Mouse (Mus musculus) embryonic facial prominence, embryonic 11.5 days (tissue): ENCODE measurements around the gene Cacna1c. TPM values are rescaled to one million over a fixed set of nuclear protein-coding genes. Genes with fewer than 3 reads are reported as not detected.

Source experiments
- ATAC-seq: fragments of 200-750 bp; cut with Nextera tagmentation; replicated peaks from 2 replicates; pipeline ENCODE4 v1.8.0; 2017; ENCODE audit warnings: low read depth; ENCODE audit not compliant: insufficient number of reproducible peaks, low FRiP score, low TSS enrichment
- DNase-seq: peaks from one replicate; pipeline ENCODE4 v3.0.0-alpha.2; 2015; ENCODE audit warnings: low spot score
- H3K27ac ChIP-seq: fragments of 300-500 bp; sonication (generic); replicated peaks from 2 replicates; pipeline ENCODE4 v1.5.1; 2014; ENCODE audit warnings: mild to moderate bottlenecking, low read depth, low read length, control low read depth
- H3K27me3 ChIP-seq: fragments of 300-500 bp; sonication (generic); 2 replicates; pipeline ENCODE4 v1.6.1; 2014; ENCODE audit warnings: mild to moderate bottlenecking, low read length, moderate library complexity, mixed read lengths; ENCODE audit not compliant: control insufficient read depth, insufficient read depth
- H3K36me3 ChIP-seq: fragments of 300-500 bp; sonication (generic); replicated peaks from 2 replicates; pipeline ENCODE4 v1.6.1; 2014; ENCODE audit warnings: low read depth, mild to moderate bottlenecking, low read length, moderate library complexity, mixed read lengths; ENCODE audit not compliant: control insufficient read depth, insufficient read depth
- H3K4me1 ChIP-seq: fragments of 300-500 bp; sonication (generic); 2 replicates; pipeline ENCODE4 v1.6.1; 2014; ENCODE audit warnings: low read length, mixed read lengths; ENCODE audit not compliant: control insufficient read depth, insufficient read depth
- H3K4me2 ChIP-seq: fragments of 300-500 bp; sonication (generic); 2 replicates; pipeline ENCODE4 v1.6.1; 2014; ENCODE audit warnings: low read depth, mild to moderate bottlenecking, control low read depth, low read length, moderate library complexity
- H3K4me3 ChIP-seq: fragments of 300-500 bp; sonication (generic); 2 replicates; pipeline ENCODE4 v1.5.1; 2014; ENCODE audit warnings: low read depth, low read length, control low read depth
- H3K9ac ChIP-seq: fragments of 300-500 bp; sonication (generic); replicated peaks from 2 replicates; pipeline ENCODE4 v1.6.1; 2014; ENCODE audit warnings: mild to moderate bottlenecking, control low read depth, low read length
- H3K9me3 ChIP-seq: fragments of 300-500 bp; sonication (generic); replicated peaks from 2 replicates; pipeline ENCODE4 v1.6.1; 2016; ENCODE audit warnings: mild to moderate bottlenecking, low read length, inconsistent platforms, mixed read lengths; ENCODE audit not compliant: control insufficient read depth
- WGBS: fragments of 180-500 bp; shearing (Covaris S2); extraction: QIAGEN DNeasy Blood & Tissue Kit; methylation state at CpG from one replicate; pipeline ENCODE4 v1.1.7; 2014; 5-methylcytosine and 5-hydroxymethylcytosine counted together
- polyA plus RNA-seq: library from polyadenylated mRNA; unstranded; fragments of >200 nt; fragmentation: Nextera tagmentation; extraction: Ambion mirVana; gene quantifications from 2 replicates; pipeline ENCODE4 v1.2.1, GENCODE M21; 2014

Cacna1c gene
- polyA plus RNA-seq, 1 experiment from 2014 or later, result 4.3 TPM

DNA sequence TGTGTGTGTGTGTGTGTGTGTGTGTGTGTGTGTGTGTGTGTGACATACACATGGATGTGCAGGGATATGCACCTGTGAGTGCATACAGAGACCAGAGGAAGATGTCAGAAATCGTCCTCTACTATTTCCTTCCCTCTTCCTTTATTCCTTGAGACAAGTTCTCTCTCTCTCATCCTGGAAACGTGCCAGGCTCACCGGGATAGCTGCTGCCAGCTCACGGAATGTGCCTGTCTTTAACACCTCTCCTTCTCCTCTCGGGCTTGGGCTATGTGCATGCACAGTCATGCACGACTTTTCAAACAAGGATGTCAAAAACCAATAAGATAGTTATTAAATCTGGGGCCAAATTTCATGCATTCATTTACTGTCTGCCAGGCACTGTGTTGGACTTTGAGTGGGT, 8.6 kb downstream of the Cacna1c start:
- 87% methylated on average over 6 of the region's 6 CpGs for WGBS
- no peaks in the 10 kb centered on the region; the same call in 1 of the 2 replicates for H3K36me3 ChIP-seq
- H3K9ac ChIP-seq, result no peak overlapping the region
- no peak overlapping the region for H3K27ac ChIP-seq
- no peak for DNase-seq
- H3K27me3 ChIP-seq, result no peaks in the 10 kb centered on the region
- ATAC-seq, result no peak
- H3K4me3 ChIP-seq, result no peak overlapping the region
- H3K4me1 ChIP-seq, result no peaks in the 10 kb centered on the region
- no peak overlapping the region for H3K4me2 ChIP-seq
- no peaks in the 10 kb centered on the region for H3K9me3 ChIP-seq

DNA sequence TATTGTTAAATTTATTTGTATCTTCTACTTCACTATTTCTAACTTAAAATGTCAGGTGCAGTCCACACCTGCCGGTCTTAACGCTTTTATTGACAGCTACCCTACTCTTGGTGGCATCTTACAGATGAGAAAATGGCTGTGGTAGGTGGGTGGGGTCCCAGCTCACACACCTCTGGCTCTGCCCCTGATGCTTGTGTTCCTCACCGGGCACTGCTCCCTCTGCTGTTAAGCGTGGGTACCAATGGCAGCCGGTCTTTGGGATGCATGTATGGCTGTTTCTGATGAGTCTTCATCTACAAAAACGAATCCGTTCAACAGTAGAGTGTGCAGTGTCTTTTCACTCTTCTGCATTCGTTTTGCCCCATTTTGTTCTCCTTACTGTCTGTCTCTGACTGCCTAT, 9.6 kb downstream of the Cacna1c start:
- Histone ChIP-seq H3K4me3 (no peak overlapping the region), H3K9me3 (no peaks in the 10 kb centered on the region), H3K27ac (no peak overlapping the region), H3K4me1 (no peaks in the 10 kb centered on the region), H3K4me2 (no peak overlapping the region), H3K9ac (no peak overlapping the region), H3K36me3 (no peaks in the 10 kb centered on the region), H3K27me3 (no peaks in the 10 kb centered on the region)
- WGBS, result 65% methylated on average over 8 of the region's 8 CpGs
- no peak for ATAC-seq
- peak; percentile 18 for DNase-seq

- Histone ChIP-seq H3K27ac (no peak overlapping the region), H3K9ac (no peak overlapping the region), H3K27me3 (no peaks in the 10 kb centered on the region), H3K9me3 (no peaks in the 10 kb centered on the region), H3K4me2 (no peak overlapping the region), H3K4me3 (no peak overlapping the region), H3K36me3 (no peaks in the 10 kb centered on the region), H3K4me1 (no peaks in the 10 kb centered on the region)
- WGBS, result 56% methylated on average over 3 of the region's 3 CpGs
- no peak for DNase-seq
- ATAC-seq, result no peak
Observed at GRCm38 (mm10) chr6:119183781-119184180, 12.4 kb downstream of the Cacna1c start.

GRCm38 (mm10) chr6:119182211-119182610, 14.0 kb downstream of the Cacna1c start:
- Histone ChIP-seq H3K4me2 (no peak overlapping the region), H3K36me3 (no peaks in the 10 kb centered on the region), H3K27ac (no peak overlapping the region), H3K4me1 (no peaks in the 10 kb centered on the region), H3K9me3 (no peaks in the 10 kb centered on the region), H3K27me3 (no peaks in the 10 kb centered on the region), H3K9ac (no peak overlapping the region), H3K4me3 (no peak overlapping the region)
- ATAC-seq (no peak), DNase-seq (no peak)
- 95% methylated on average over 9 of the region's 9 CpGs for WGBS

GRCm38 (mm10) chr6:119180188-119180587, 16.0 kb downstream of the Cacna1c start:
- no peak for ATAC-seq
- 91% methylated on average over 2 of the region's 2 CpGs for WGBS
- no peak overlapping the region for H3K4me2 ChIP-seq

DNA sequence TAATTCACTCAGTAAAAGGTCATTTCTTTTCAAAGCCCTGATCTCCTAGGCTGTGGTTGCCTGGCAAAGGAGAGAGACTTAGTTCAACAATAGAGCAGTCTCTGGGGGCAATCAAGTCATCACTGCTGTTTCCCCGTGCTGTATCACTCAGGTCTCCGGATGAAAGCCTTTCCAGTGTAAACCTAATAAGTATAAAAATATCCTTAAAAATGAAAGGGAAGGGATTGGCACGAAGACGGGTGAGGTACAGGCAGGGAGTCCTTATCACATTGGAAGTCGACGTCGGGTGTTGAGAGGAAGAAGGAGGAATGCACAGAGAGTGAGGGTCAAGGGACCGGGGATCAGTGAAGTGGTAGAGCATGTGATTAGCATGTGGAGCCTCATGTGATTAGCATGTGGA, 19.1 kb downstream of the Cacna1c start:
- DNase-seq (no peak), ATAC-seq (no peak)
- Histone ChIP-seq H3K27me3 (no peaks in the 10 kb centered on the region), H3K9me3 (no peaks in the 10 kb centered on the region), H3K27ac (no peak overlapping the region), H3K4me1 (no peaks in the 10 kb centered on the region), H3K4me3 (no peak overlapping the region), H3K9ac (no peak overlapping the region), H3K4me2 (no peak overlapping the region), H3K36me3 (no peaks in the 10 kb centered on the region)
- WGBS, result 68% methylated on average over 8 of the region's 8 CpGs

More at GRCm38 (mm10) chr6:119180188-119180587, 16.0 kb downstream of the Cacna1c start:
- H3K27me3 ChIP-seq, result no peaks in the 10 kb centered on the region
- H3K9ac ChIP-seq, result no peak overlapping the region
- no peak for DNase-seq
- H3K9me3 ChIP-seq, result no peaks in the 10 kb centered on the region
- H3K27ac ChIP-seq, result no peak overlapping the region
- no peaks in the 10 kb centered on the region for H3K4me1 ChIP-seq
- H3K4me3 ChIP-seq, result no peak overlapping the region
- no peaks in the 10 kb centered on the region for H3K36me3 ChIP-seq

DNA sequence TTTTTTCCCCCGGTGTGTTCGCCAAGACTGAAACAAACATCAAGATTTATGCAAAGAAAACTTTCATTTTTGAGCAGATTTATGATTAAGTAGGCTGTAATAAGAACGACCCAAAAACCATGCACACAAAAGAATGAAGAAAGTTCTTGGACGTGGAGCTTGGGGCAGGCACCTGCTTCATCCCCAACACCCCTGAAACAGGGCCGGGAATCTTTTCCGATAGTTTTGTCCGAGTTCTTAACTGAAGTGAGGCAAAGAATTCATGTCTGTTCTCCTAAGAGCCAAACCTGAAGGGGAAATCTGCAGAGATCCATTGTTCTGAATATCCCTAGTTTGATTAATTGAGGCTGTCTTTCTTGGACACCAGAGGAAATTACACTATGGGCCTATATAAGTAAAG, 20.1 kb downstream of the Cacna1c start:
- H3K36me3 ChIP-seq, result no peaks in the 10 kb centered on the region
- no peak overlapping the region for H3K4me3 ChIP-seq
- DNase-seq (no peak), ATAC-seq (no peak)
- H3K9me3 ChIP-seq, result no peaks in the 10 kb centered on the region
- no peak overlapping the region for H3K4me2 ChIP-seq
- WGBS, result 81% methylated on average over 7 of the region's 7 CpGs
- no peak overlapping the region for H3K27ac ChIP-seq
- no peaks in the 10 kb centered on the region for H3K4me1 ChIP-seq
- no peak overlapping the region for H3K9ac ChIP-seq
- no peaks in the 10 kb centered on the region for H3K27me3 ChIP-seq

- H3K27ac ChIP-seq, result peak within 1 kb of the TSS; percentile 79
- peak within 1 kb of the TSS; percentile 53 for H3K4me2 ChIP-seq
Observed at GRCm38 (mm10) chr6:119175078-119175853, 21.0 kb downstream of the Cacna1c start, which contains the start of gene Dcp1b. Gene Dcp1b (plus strand): TSS chr6:119175253.

More at GRCm38 (mm10) chr6:119175078-119175853, 21.0 kb downstream of the Cacna1c start, which contains the start of gene Dcp1b:
- peak; percentile 95 for ATAC-seq
- H3K4me3 ChIP-seq, result peak within 1 kb of the TSS; percentile 89
- no peaks in the 10 kb centered on the region for H3K27me3 ChIP-seq
- peak within 1 kb of the TSS; percentile 84 for H3K9ac ChIP-seq
- H3K36me3 ChIP-seq, result no peaks in the 10 kb centered on the region
- WGBS, result under 1% methylated on average over 65 of the region's 65 CpGs
- DNase-seq, result peak; percentile 96
- H3K9me3 ChIP-seq, result no peaks in the 10 kb centered on the region
- no peaks in the 10 kb centered on the region for H3K4me1 ChIP-seq
